Comparison of ENCODE assay signal across 8 mouse cellular contexts in genomic region chr19:57239176-57239784, GRCm38 (mm10).
DNase-seq lines count a peak whose midpoint lies in the region; ATAC-seq lines count a peak whose summit lies in the region.

No protein-coding gene starts in this region.

- no peaks in the 10 kb centered on the region for H3K36me3 ChIP-seq in kidney, embryonic 16.5 days (ENCODE audit: insufficient read depth, low read length)
- H3K36me3 ChIP-seq in heart, embryonic 13.5 days: no peaks in the 10 kb centered on the region

- 66% methylated on average over 11 of the region's 11 CpGs for WGBS in kidney, embryonic 16.5 days
- WGBS in heart, embryonic 13.5 days: 59% methylated on average over 11 of the region's 11 CpGs

- no peak overlapping the region for H3K4me3 ChIP-seq in kidney, embryonic 16.5 days (ENCODE audit: low read length)
- no peak overlapping the region for H3K4me3 ChIP-seq in heart, embryonic 13.5 days

- no peaks in the 10 kb centered on the region for H3K27me3 ChIP-seq in kidney, embryonic 16.5 days (ENCODE audit: insufficient read depth, low read length)
- H3K27me3 ChIP-seq in heart, embryonic 13.5 days (replicated peaks): no peaks in the 10 kb centered on the region

- H3K4me1 ChIP-seq in kidney, embryonic 16.5 days (ENCODE audit: insufficient read depth, low read length): peaks cover 17% of the 10 kb centered on the region
- peaks cover 53% of the 10 kb centered on the region for H3K4me1 ChIP-seq in heart, embryonic 13.5 days

- no peak for ATAC-seq in kidney, embryonic 16.5 days (ENCODE audit: low FRiP score, low TSS enrichment)
- ATAC-seq in heart, embryonic 13.5 days (ENCODE audit: extremely low read depth, insufficient number of reproducible peaks, low FRiP score, low TSS enrichment): no peak

- peak; percentile 78 for DNase-seq in kidney, adult 11 months
- DNase-seq in cerebellum, postnatal 25 days: peak; percentile 90 to 92
- peak; percentile 60 to 61 for DNase-seq in layer of hippocampus, postnatal 36 days
- peak; percentile 46 for DNase-seq in ovary, postnatal 14 days (ENCODE audit: low spot score)
- no peak for DNase-seq in embryo, embryonic 11 days
- no peak for DNase-seq in thymus, postnatal 25 days

- no peak overlapping the region for H3K4me2 ChIP-seq in kidney, embryonic 16.5 days (replicated peaks; ENCODE audit: low read depth, low read length)
- H3K4me2 ChIP-seq in heart, embryonic 13.5 days: peak overlapping the region; percentile 27; the same call in 1 of the 2 replicates

- no peaks in the 10 kb centered on the region for H3K9me3 ChIP-seq in kidney, embryonic 16.5 days (ENCODE audit: low read length)
- no peaks in the 10 kb centered on the region for H3K9me3 ChIP-seq in heart, embryonic 13.5 days

- H3K9ac ChIP-seq in kidney, embryonic 16.5 days (replicated peaks; ENCODE audit: low read length): no peak overlapping the region
- no peak overlapping the region for H3K9ac ChIP-seq in heart, embryonic 13.5 days

- H3K27ac ChIP-seq in kidney, embryonic 16.5 days (ENCODE audit: low read length): no peak overlapping the region
- peak overlapping the region; percentile 24; the same call in 1 of the 2 replicates for H3K27ac ChIP-seq in heart, embryonic 13.5 days (replicated peaks)

Comparison
In these comparisons a context has a peak if more than half of its experiments do, and no peak if none do; other contexts are left out.
1. DNase-seq: peak in kidney, adult 11 months (single experiment), cerebellum, postnatal 25 days (2 of 2), layer of hippocampus, postnatal 36 days (2 of 2) and ovary, postnatal 14 days (single experiment); none in embryo, embryonic 11 days (single experiment) and thymus, postnatal 25 days (single experiment).